Mouse (Mus musculus): ENCODE measurements around the gene Sde2.

- TF ChIP-seq CTCF (IDR thresholded peaks at IDR 0.05; ENCODE audit: low read depth, low read length) = no peak
- TF ChIP-seq TAL1 (conservative IDR thresholded peaks at IDR 0.05; ENCODE audit: low read depth, low read length) = no peak
Observed at GRCm38 (mm10) chr1:180821101-180821500, 29.8 kb upstream of the Sde2 start.
